Mouse (Mus musculus): ENCODE measurements around the gene Clk2. TPM values are rescaled to one million over a fixed set of nuclear protein-coding genes. Genes with fewer than 3 reads are reported as not detected.

The Clk2 gene
- polyA plus RNA-seq, 1 experiment from 2014 or later, result 21.2 TPM

GRCm38 (mm10) chr3:89182531-89183057, 18.0 kb downstream of the Clk2 start:
- peaks cover 37% of the 10 kb centered on the region for H3K4me1 ChIP-seq (replicated peaks)
- no peaks in the 10 kb centered on the region for H3K9me3 ChIP-seq
- WGBS, result 47% methylated on average over 7 of the region's 7 CpGs
- H3K4me2 ChIP-seq (replicated peaks), result peak overlapping the region; percentile 97
- peaks cover 24% of the 10 kb centered on the region for H3K36me3 ChIP-seq
- no peak; the same call in 1 of the 2 replicates for ATAC-seq
- H3K27me3 ChIP-seq (replicated peaks), result no peaks in the 10 kb centered on the region
- peak overlapping the region; percentile 82; the same call in 1 of the 2 replicates for H3K9ac ChIP-seq
- peak overlapping the region; percentile 64 for H3K4me3 ChIP-seq (replicated peaks)
- 0 out of 2 replicates have a peak overlapping the region, but pooled peaks have one; percentile 32 for H3K27ac ChIP-seq

GRCm38 (mm10) chr3:89183058-89183958, 18.7 kb downstream of the Clk2 start, which contains the start of gene Fam189b:
TSS of gene Fam189b (plus strand) at chr3:89183143.
- Histone ChIP-seq H3K4me2 (replicated peaks) (peak within 1 kb of the TSS; percentile 97), H3K9ac (peak within 1 kb of the TSS; percentile 82), H3K36me3 (peaks cover 24% of the 10 kb centered on the region), H3K27ac (peak within 1 kb of the TSS; percentile 89), H3K4me1 (replicated peaks) (peaks cover 36% of the 10 kb centered on the region), H3K4me3 (replicated peaks) (peak within 1 kb of the TSS; percentile 64), H3K9me3 (no peaks in the 10 kb centered on the region), H3K27me3 (replicated peaks) (no peaks in the 10 kb centered on the region)
- peak; percentile 95 for ATAC-seq
- 5% methylated on average over 38 of the region's 39 CpGs for WGBS

GRCm38 (mm10) chr3:89183959-89184315, 19.3 kb downstream of the Clk2 start:
- Histone ChIP-seq H3K4me1 (replicated peaks) (peaks cover 33% of the 10 kb centered on the region), H3K9ac (peak overlapping the region; percentile 82), H3K27me3 (replicated peaks) (no peaks in the 10 kb centered on the region), H3K4me2 (replicated peaks) (peak overlapping the region; percentile 97), H3K27ac (no peak overlapping the region), H3K36me3 (peaks cover 24% of the 10 kb centered on the region), H3K4me3 (replicated peaks) (peak overlapping the region; percentile 64), H3K9me3 (no peaks in the 10 kb centered on the region)
- WGBS, result 82% methylated on average over 6 of the region's 6 CpGs
- no peak for ATAC-seq

- Histone ChIP-seq H3K27me3 (replicated peaks) (no peaks in the 10 kb centered on the region), H3K36me3 (0 out of 2 replicates have a peak, but pooled peaks cover 4% of the 10 kb centered on the region), H3K9me3 (no peaks in the 10 kb centered on the region), H3K4me3 (replicated peaks) (no peak overlapping the region), H3K27ac (no peak overlapping the region), H3K4me1 (replicated peaks) (peaks cover 31% of the 10 kb centered on the region), H3K9ac (no peak overlapping the region), H3K4me2 (replicated peaks) (no peak overlapping the region)
- ATAC-seq, result no peak
- WGBS, result 57% methylated on average over 23 of the region's 23 CpGs
Observed at GRCm38 (mm10) chr3:89187197-89187596, 22.6 kb downstream of the Clk2 start.

GRCm38 (mm10) chr3:89187690-89188477, 23.3 kb downstream of the Clk2 start:
- Histone ChIP-seq H3K9ac (no peak overlapping the region), H3K4me1 (replicated peaks) (peaks cover 25% of the 10 kb centered on the region), H3K4me3 (replicated peaks) (no peak overlapping the region), H3K9me3 (no peaks in the 10 kb centered on the region), H3K27ac (no peak overlapping the region), H3K27me3 (replicated peaks) (no peaks in the 10 kb centered on the region), H3K36me3 (no peaks in the 10 kb centered on the region), H3K4me2 (replicated peaks) (no peak overlapping the region)
- no peak for ATAC-seq
- WGBS, result 86% methylated on average over 18 of the region's 18 CpGs

- WGBS, result 75% methylated on average over 12 of the region's 12 CpGs
Observed at GRCm38 (mm10) chr3:89188478-89188875, 23.9 kb downstream of the Clk2 start.

GRCm38 (mm10) chr3:89190436-89190835, 25.8 kb downstream of the Clk2 start:
- Histone ChIP-seq H3K9me3 (no peaks in the 10 kb centered on the region), H3K4me2 (replicated peaks) (no peak overlapping the region), H3K4me1 (replicated peaks) (peaks cover 3% of the 10 kb centered on the region; the same call in 1 of the 2 replicates), H3K27ac (no peak overlapping the region), H3K9ac (no peak overlapping the region), H3K4me3 (replicated peaks) (no peak overlapping the region), H3K27me3 (replicated peaks) (no peaks in the 10 kb centered on the region), H3K36me3 (no peaks in the 10 kb centered on the region)
- 81% methylated on average over 8 of the region's 8 CpGs for WGBS
- no peak for ATAC-seq

More at GRCm38 (mm10) chr3:89188478-89188875, 23.9 kb downstream of the Clk2 start:
- Histone ChIP-seq H3K27ac (no peak overlapping the region), H3K4me2 (replicated peaks) (no peak overlapping the region), H3K4me3 (replicated peaks) (no peak overlapping the region), H3K9me3 (no peaks in the 10 kb centered on the region), H3K4me1 (replicated peaks) (peaks cover 22% of the 10 kb centered on the region), H3K36me3 (no peaks in the 10 kb centered on the region), H3K9ac (no peak overlapping the region), H3K27me3 (replicated peaks) (no peaks in the 10 kb centered on the region)
- no peak for ATAC-seq

- Histone ChIP-seq H3K4me3 (replicated peaks) (no peak overlapping the region), H3K4me1 (replicated peaks) (peaks cover 8% of the 10 kb centered on the region; the same call in 1 of the 2 replicates), H3K9ac (no peak overlapping the region), H3K27me3 (replicated peaks) (no peaks in the 10 kb centered on the region), H3K27ac (no peak overlapping the region), H3K36me3 (no peaks in the 10 kb centered on the region), H3K9me3 (no peaks in the 10 kb centered on the region), H3K4me2 (replicated peaks) (no peak overlapping the region)
- 71% methylated on average over 1 of the region's 1 CpGs for WGBS
- ATAC-seq, result no peak
Observed at GRCm38 (mm10) chr3:89193351-89193750, 28.8 kb downstream of the Clk2 start.

- no peak overlapping the region for H3K9ac ChIP-seq
- H3K27me3 ChIP-seq (replicated peaks), result no peaks in the 10 kb centered on the region
- no peak overlapping the region for H3K4me3 ChIP-seq (replicated peaks)
- no peak for ATAC-seq
- peaks cover 8% of the 10 kb centered on the region; the same call in 1 of the 2 replicates for H3K4me1 ChIP-seq (replicated peaks)
- WGBS, result 89% methylated on average over 2 of the region's 2 CpGs
- H3K36me3 ChIP-seq, result no peaks in the 10 kb centered on the region
- no peak overlapping the region for H3K27ac ChIP-seq
- no peaks in the 10 kb centered on the region for H3K9me3 ChIP-seq
- no peak overlapping the region for H3K4me2 ChIP-seq (replicated peaks)
Observed at GRCm38 (mm10) chr3:89193853-89194252, 29.3 kb downstream of the Clk2 start.

GRCm38 (mm10) chr3:89195979-89196877, 31.6 kb downstream of the Clk2 start:
- H3K9ac ChIP-seq, result peak overlapping the region; percentile 58
- H3K27me3 ChIP-seq (replicated peaks), result no peaks in the 10 kb centered on the region
- 8% methylated on average over 33 of the region's 33 CpGs for WGBS
- ATAC-seq, result peak; percentile 98
- H3K27ac ChIP-seq, result peak overlapping the region; percentile 78
- H3K4me2 ChIP-seq (replicated peaks), result peak overlapping the region; percentile 73
- no peaks in the 10 kb centered on the region for H3K36me3 ChIP-seq
- H3K4me3 ChIP-seq (replicated peaks), result peak overlapping the region; percentile 45
- H3K4me1 ChIP-seq (replicated peaks), result peaks cover 8% of the 10 kb centered on the region; the same call in 1 of the 2 replicates
- no peaks in the 10 kb centered on the region for H3K9me3 ChIP-seq

GRCm38 (mm10) chr3:89199839-89200238, 35.2 kb downstream of the Clk2 start:
- Histone ChIP-seq H3K36me3 (0 out of 2 replicates have a peak, but pooled peaks cover 3% of the 10 kb centered on the region), H3K9ac (no peak overlapping the region), H3K4me3 (replicated peaks) (no peak overlapping the region), H3K9me3 (no peaks in the 10 kb centered on the region), H3K27me3 (replicated peaks) (no peaks in the 10 kb centered on the region), H3K4me1 (replicated peaks) (peaks cover 12% of the 10 kb centered on the region), H3K4me2 (replicated peaks) (no peak overlapping the region), H3K27ac (no peak overlapping the region)
- no peak for ATAC-seq
- WGBS, result 78% methylated on average over 3 of the region's 3 CpGs

All from intestine, embryonic 15.5 days (tissue).